Mouse (Mus musculus) left cerebral cortex, adult 2 months (tissue): ENCODE measurements at regions not wholly inside any gene's neighbourhood (a gene's known extent, or its start where the extent isn't known, plus 50 kb on each side); places are given as distances from the start of the nearest gene placed in this dataset.

Source experiments
- DNase-seq, 2 experiments: peaks; one replicate each; pipeline ENCODE4 v3.0.0; 2021 to 2022; ENCODE audit warnings: low spot score in 2 of 2, mixed read lengths in 1 of 2; ENCODE audit errors: extremely low spot score in 1 of 2
- H3K27ac ChIP-seq: fragments of 200-600 bp; 2 replicates; pipeline ENCODE4 v1.8.1; 2022
- H3K4me3 ChIP-seq: fragments of 200-600 bp; 2 replicates; pipeline ENCODE4 v1.8.1; 2022
- CTCF ChIP-seq: fragments of 200-600 bp; IDR thresholded peaks from 2 replicates; pipeline ENCODE4 v1.8.1; 2022; ENCODE audit warnings: antibody characterized with exemption, mild to moderate bottlenecking, moderate library complexity
- intact Hi-C: fragments of 180-260 bp; cut with DNase I; formaldehyde crosslinking; loops from one replicate; pipeline ENCODE4 v1.15.1; 2025

DNA sequence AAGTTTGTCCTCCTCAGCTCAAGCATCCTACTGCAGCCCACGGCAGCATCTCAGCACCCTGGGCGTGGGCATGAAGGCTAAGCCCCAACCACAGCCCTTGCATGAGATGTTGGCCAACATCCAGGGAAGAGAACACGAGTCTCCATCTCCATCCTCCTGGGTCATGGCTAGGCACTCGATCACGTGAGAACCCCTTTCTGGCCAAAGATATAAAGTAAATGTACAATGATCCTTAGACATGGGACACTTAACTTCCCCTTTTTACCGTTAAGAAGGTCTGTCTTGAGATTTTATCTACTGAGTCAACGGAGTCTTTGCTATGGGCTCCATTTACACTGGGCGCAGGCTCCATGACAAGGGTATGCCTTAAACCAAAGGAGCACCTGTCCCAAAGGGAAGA lies 232.8 kb upstream of the Habp2 start:
- intact Hi-C loops: no loop called here
- no peak for TF ChIP-seq CTCF

DNA sequence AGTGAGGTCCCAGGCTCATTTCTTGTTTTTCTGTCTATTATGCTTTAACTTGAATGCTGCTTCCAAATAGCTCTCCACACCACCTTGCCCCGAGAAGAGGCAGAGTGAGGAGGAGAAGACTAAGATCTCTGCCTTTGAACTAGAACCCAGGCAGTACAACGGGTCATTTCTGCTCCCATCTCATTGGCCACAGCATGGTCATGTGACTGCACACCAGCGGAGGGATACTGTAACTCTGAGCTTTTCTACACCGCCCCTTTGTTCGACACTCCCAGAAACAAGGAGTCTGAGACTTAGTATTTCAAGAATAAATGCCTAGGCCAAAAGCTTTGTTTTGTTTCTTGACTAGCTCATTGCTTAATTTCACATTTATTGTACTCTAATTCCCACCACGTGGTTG lies 230.5 kb upstream of the Habp2 start:
- no peak for DNase-seq
- intact Hi-C loops: no loop called here
- H3K27ac ChIP-seq: no peak overlapping the region
- TF ChIP-seq CTCF: no peak
- H3K4me3 ChIP-seq: no peak overlapping the region

More for the DNA sequence above, 232.8 kb upstream of the Habp2 start:
- H3K27ac ChIP-seq: no peak overlapping the region
- no peak overlapping the region for H3K4me3 ChIP-seq
- no peak for DNase-seq

DNA sequence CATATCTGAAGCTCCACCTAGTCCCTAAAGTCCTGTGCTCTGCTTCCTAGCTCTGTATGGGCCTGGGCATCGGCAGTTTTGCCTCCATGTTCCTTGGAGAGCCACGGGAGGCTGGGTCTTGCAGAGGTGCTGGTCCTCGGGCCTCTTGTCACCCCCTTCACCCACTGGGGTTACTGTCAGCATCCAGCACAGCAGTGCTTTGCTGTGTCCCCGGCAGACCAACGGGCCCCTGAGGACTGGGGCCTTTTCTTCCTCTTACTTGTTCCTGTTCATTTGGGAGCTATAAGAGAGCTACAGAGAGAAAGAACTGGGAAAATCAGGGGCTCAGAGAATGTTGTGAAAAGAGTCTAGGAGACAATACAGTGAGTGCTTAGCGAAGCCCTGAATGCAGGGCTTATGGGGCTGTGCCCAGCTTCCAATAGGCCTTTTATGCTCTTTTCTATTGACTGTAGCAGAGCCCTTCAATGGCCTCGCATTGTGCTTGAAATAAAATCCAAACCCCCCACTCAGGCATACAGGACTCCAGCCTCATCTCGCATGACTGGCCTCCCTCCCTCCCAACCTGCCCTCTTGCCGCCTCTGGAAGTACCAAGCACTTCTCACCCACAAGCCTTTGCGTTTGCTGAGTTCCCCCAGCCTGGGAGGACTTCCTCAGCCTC lies 224.9 kb upstream of the Habp2 start:
- intact Hi-C loops: no loop called here
- Histone ChIP-seq H3K27ac (no peak overlapping the region), H3K4me3 (no peak overlapping the region)
- TF ChIP-seq CTCF: no peak
- no peak for DNase-seq

DNA sequence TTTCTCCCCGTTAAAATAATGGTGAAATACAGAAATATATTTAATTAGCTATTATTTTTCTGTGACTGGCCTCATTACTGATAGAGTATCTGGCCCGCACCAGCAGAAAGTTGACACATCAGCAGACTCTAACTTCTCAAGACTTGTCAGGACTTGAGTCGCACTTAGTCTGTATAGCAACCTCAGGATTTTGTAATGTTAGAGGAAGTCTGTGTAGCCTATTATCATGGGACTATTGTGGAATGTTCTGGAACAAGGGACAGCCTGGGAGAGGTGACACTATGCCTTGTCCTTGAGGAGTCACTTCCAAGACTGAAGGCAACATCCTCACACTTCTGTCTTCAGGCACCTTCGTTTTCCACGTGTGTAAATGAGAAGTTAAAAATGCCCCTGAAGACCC lies 223.8 kb upstream of the Habp2 start:
- Histone ChIP-seq H3K4me3 (no peak overlapping the region), H3K27ac (no peak overlapping the region)
- DNase-seq: no peak
- intact Hi-C loops: no loop called here
- TF ChIP-seq CTCF: no peak

DNA sequence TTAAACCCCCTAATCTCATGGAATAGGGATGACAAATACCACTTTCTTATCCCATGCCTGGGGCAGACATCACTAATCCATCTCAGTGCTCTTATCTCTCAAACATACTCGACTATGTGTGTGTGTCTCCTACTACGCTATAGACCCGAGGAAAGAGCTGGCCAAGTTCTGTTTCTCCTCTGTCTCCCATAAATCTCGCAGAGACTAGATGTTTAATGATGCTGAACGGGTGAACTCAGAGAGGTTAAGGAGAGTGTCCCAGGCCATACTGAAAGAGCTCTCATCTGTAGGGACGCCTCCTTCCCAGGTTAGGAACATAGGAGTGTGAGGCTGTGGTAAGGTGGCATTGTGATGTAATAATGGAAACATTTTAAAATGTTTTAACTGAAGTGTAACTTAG lies 221.2 kb upstream of the Habp2 start:
- no peak overlapping the region for H3K4me3 ChIP-seq
- TF ChIP-seq CTCF: no peak
- H3K27ac ChIP-seq: no peak overlapping the region
- intact Hi-C loops: no loop called here
- DNase-seq: no peak

DNA sequence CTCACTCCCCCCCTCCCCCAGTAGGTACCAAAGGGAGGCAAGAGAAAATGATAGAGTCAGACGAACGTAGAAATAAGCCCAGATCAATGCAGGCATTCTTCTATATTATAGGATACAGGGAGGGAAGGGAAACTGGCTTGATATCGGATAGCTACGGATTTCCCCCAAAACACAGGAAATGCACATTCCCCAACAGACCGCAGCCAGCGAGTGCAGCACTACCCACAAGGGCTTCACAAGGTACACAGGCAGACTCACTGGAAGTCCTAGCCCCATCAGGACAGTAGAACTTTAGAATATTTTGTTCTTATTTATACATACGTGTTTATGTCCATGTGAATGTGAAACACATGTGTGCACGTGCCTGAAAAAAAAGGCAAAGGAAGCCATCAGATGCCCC lies 218.8 kb upstream of the Habp2 start:
- no peak overlapping the region for H3K4me3 ChIP-seq
- no peak for DNase-seq
- no peak overlapping the region for H3K27ac ChIP-seq
- intact Hi-C loops: no loop called here
- TF ChIP-seq CTCF: no peak

DNA sequence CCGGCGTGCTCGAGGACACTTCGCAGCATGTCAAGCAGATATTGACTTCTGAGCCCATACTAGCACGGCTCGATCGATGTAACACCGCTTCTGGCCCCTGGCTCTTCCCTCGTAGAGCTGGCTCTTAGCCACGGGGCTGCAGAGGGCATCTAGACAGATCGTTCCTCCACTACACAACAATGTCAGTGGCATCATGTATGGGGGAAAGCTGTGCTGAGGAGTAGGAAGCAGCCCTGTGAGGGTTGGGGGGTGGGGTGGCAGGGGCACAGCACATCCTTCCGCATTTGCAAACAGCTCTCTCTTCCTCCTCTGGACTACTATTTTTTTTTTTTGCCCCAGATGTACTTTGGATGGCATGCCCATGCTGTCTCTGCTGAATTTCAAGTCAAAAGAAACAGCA lies 218.1 kb upstream of the Habp2 start:
- DNase-seq: no peak
- Histone ChIP-seq H3K27ac (no peak overlapping the region), H3K4me3 (no peak overlapping the region)
- TF ChIP-seq CTCF: no peak
- intact Hi-C loops: no loop called here

DNA sequence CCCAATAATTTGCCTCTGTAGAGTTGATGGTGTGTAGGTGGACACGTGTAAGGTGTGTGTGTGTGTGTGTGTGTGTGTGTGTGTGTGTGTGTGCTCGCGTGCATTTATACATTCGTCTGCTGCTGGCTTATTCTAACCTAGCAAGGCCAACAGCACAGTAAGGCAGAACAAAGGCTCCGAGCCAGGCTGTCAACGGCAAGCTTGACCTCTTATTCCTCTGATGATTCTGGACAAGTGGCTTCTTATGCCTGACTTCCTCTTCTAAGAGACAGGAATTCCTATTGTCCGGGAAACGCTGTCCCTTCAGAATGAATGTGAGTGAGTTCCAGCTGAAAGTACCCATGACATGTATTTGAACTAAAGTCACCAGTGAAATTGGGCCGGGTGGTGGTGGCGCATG lies 217.7 kb upstream of the Habp2 start:
- Histone ChIP-seq H3K4me3 (no peak overlapping the region), H3K27ac (no peak overlapping the region)
- DNase-seq: no peak
- intact Hi-C loops: no loop called here
- TF ChIP-seq CTCF: no peak

DNA sequence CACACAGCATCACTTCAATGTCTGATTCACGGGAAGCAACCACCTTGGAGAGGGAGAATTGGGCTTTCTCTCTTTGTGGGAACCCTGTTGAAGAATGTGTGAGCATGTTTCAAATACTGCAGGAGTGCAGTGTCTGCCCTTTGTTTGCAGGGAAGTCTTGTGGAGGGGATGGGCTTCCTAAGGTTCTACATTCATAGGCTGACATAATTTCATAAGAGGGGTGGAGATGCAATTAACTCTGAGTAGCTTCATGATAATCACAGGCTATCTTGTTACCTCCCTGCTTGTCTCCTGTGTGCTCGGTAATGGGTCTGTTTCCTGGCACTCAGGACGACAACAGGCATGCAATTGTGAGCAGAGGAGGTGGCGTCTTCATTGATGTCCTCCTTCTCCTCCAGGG lies 215.6 kb upstream of the Habp2 start:
- no peak for TF ChIP-seq CTCF
- intact Hi-C loops: no loop called here
- no peak overlapping the region for H3K27ac ChIP-seq
- H3K4me3 ChIP-seq: no peak overlapping the region
- no peak for DNase-seq

DNA sequence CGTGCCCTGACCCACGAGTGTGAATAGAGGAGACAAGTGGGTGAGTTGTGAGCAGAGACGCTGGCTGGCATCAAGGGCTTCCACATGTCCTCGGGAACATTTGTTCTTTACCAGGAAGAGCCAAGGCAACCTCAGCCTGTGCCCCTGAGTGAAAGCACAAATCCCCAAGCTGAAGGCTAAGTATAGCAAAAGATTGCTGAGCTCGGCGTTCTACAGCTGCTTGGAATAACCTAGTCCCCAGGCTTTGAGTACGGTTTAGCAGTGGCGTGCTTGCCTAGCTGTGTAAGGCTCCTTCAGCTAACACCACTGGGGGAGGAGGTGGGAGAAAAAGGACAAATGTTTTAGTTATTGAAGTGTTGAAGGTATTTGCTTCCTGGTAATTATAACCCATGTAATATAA lies 210.8 kb upstream of the Habp2 start:
- Histone ChIP-seq H3K4me3 (no peak overlapping the region), H3K27ac (no peak overlapping the region)
- TF ChIP-seq CTCF: no peak
- no peak for DNase-seq
- intact Hi-C loops: no loop called here

DNA sequence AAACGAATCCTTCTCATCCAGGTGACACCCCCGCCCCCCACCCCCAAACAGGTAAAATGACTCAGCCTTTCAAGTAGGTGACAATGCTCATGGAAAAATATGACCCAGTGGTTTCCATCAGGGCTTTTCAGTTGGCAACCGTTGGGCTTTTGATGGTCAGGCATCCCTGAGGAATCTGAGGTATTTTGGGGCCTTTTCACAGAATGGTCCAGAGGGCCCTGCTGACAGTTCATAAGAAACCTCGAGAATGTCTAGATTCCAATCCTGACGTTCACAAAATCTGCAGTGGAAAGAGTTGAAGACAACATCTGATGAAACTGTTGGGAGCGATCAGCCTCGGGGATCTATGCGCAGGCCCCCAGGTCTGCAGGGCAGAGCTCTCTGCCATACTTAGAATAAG lies 209.4 kb upstream of the Habp2 start:
- H3K4me3 ChIP-seq: no peak overlapping the region

DNA sequence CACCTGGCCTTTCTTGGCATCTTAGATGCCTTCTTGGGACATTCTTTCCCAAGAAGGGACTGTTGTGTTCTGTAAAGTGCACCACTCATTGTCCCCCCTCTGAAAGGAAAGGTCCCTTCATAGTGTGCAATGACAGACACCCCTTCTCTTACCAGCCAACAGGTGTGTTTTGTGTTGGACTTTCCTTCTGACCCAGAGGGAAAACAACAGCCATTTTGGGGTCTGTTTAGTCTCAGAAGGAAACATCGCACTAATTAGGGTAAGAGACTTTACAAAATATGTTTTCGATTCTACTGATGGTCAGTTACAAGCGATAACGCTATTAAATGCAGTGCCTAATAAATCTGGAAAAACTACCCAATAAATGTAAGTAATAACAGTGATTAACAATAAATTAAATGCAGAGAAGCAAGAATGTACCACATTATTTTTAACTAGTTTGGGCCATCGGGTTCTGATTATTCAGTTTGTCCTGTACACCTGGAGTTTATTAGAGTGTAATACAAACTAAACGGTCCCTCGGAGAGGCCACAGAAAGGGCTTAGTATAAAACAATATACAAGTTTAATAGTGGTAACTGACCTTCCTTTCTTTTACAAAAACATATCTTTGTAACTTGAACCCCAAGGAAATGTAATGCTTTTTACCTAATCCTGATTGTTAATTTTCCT lies 200.4 kb upstream of the Habp2 start:
- no peak overlapping the region for H3K4me3 ChIP-seq
- no peak overlapping the region for H3K27ac ChIP-seq
- DNase-seq: no peak
- intact Hi-C loops: no loop called here
- TF ChIP-seq CTCF: no peak

More for the DNA sequence above, 209.4 kb upstream of the Habp2 start:
- DNase-seq: no peak
- intact Hi-C loops: no loop called here
- TF ChIP-seq CTCF: no peak
- no peak overlapping the region for H3K27ac ChIP-seq

DNA sequence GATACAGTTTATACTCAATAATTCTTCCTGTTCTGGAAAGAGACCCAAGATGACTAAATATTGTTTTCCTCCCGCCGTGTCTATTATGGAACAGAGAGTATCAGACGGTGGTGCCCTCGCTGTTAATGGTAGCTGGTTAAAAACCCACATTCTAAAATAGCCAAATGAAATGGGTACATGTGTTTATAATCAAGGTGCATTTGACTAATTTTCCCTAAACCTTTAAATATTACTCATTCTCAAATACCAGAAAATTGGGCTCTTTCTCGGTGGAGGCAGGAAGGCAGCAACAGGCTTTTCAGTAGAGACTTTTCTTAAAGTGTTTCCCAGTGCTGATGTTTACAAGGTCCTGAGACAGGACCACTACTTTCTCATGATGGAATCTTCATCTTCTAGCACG lies 199.8 kb upstream of the Habp2 start:
- intact Hi-C loops: no loop called here
- no peak for DNase-seq
- H3K4me3 ChIP-seq: no peak overlapping the region
- no peak for TF ChIP-seq CTCF
- H3K27ac ChIP-seq: no peak overlapping the region
